Mouse (Mus musculus) MEL (cell line): ENCODE measurements around the gene Gm15737. TPM values are rescaled to one million over a fixed set of nuclear protein-coding genes. Genes with fewer than 3 reads are reported as not detected.

Experiments
- DNase-seq: peaks from one replicate; pipeline ENCODE4 v3.0.0; 2011; ENCODE audit warnings: low read depth, low spot score
- H3K27ac ChIP-seq: 2 replicates; pipeline ENCODE4 v1.5.1; 2012; ENCODE audit warnings: low read depth, mild to moderate bottlenecking, control low read depth, low read length, moderate library complexity; ENCODE audit not compliant: control insufficient read depth
- H3K27me3 ChIP-seq, 2 experiments: fragments of 150-350 bp in 1 of 2; sonication (generic) in 1 of 2; 2 replicates each; pipeline ENCODE4 v1.6.1; 2012; ENCODE audit warnings: low read length in 2 of 2, mild to moderate bottlenecking in 2 of 2, improper control_type of control experiment in 1 of 2, moderate library complexity in 1 of 2; ENCODE audit not compliant: insufficient read depth in 2 of 2, control insufficient read depth in 1 of 2
- H3K36me3 ChIP-seq, 2 experiments: 2 replicates each; pipeline ENCODE4 v1.6.1; 2012 to 2014; ENCODE audit warnings: low read length in 2 of 2, improper control_type of control experiment in 1 of 2, inconsistent platforms in 1 of 2, mild to moderate bottlenecking in 1 of 2; ENCODE audit not compliant: insufficient read depth in 2 of 2, control insufficient read depth in 1 of 2
- H3K4me1 ChIP-seq, 2 experiments: fragments of 150-350 bp in 1 of 2; sonication (generic) in 1 of 2; 2 replicates each; pipeline ENCODE4 v1.6.1; 2012; ENCODE audit warnings: low read length in 2 of 2, improper control_type of control experiment in 1 of 2, mild to moderate bottlenecking in 1 of 2; ENCODE audit not compliant: insufficient read depth in 2 of 2, control insufficient read depth in 1 of 2
- H3K4me3 ChIP-seq, 2 experiments: fragments of 150-350 bp in 1 of 2; sonication (generic) in 1 of 2; 2 replicates each; pipeline ENCODE4 v1.5.1; 2012; ENCODE audit warnings: low read depth in 2 of 2, low read length in 2 of 2, mild to moderate bottlenecking in 2 of 2, moderate library complexity in 2 of 2, control low read depth in 1 of 2, improper control_type of control experiment in 1 of 2; ENCODE audit not compliant: control insufficient read depth in 1 of 2, insufficient read depth in 1 of 2
- H3K79me2 ChIP-seq: 2 replicates; pipeline ENCODE4 v1.6.1; 2012; ENCODE audit warnings: mild to moderate bottlenecking, low read length, moderate library complexity; ENCODE audit not compliant: control insufficient read depth, poor library complexity, insufficient read depth
- H3K9ac ChIP-seq: 2 replicates; pipeline ENCODE4 v1.6.1; 2012; ENCODE audit warnings: low read depth, mild to moderate bottlenecking, control low read depth, low read length, moderate library complexity; ENCODE audit not compliant: control insufficient read depth, poor library complexity, severe bottlenecking
- H3K9me3 ChIP-seq: fragments of 150-350 bp; sonication (generic); replicated peaks from 2 replicates; pipeline ENCODE4 v1.6.1; 2012; ENCODE audit warnings: mild to moderate bottlenecking, low read length, improper control_type of control experiment, moderate library complexity; ENCODE audit not compliant: insufficient read depth
- BHLHE40 ChIP-seq: IDR thresholded peaks from 2 replicates; pipeline ENCODE4 v1.6.1; 2012; ENCODE audit warnings: low read depth, mild to moderate bottlenecking, inconsistent platforms, low read length, improper control_type of control experiment, borderline replicate concordance
- CHD1 ChIP-seq: IDR thresholded peaks from 2 replicates; pipeline ENCODE4 v1.6.1; 2012; ENCODE audit warnings: low read depth, mild to moderate bottlenecking, inconsistent platforms, low read length, improper control_type of control experiment
- CTCF ChIP-seq, 3 experiments: IDR thresholded peaks in 2 of 3; conservative IDR thresholded peaks in 1 of 3; 2 replicates each; pipeline ENCODE4 v1.5.1; 2011 to 2012; ENCODE audit warnings: low read length in 3 of 3, low read depth in 2 of 3, mild to moderate bottlenecking in 2 of 3, improper control_type of control experiment in 1 of 3, inconsistent platforms in 1 of 3, mixed read lengths in 1 of 3, moderate library complexity in 1 of 3; ENCODE audit not compliant: control insufficient read depth in 1 of 3, insufficient read depth in 1 of 3, poor library complexity in 1 of 3, severe bottlenecking in 1 of 3
- HCFC1 ChIP-seq: IDR thresholded peaks from 2 replicates; pipeline ENCODE4 v1.6.1; 2012; ENCODE audit warnings: low read depth, mild to moderate bottlenecking, inconsistent platforms, low read length, improper control_type of control experiment, moderate library complexity
- KAT2A ChIP-seq: conservative IDR thresholded peaks from 2 replicates; pipeline ENCODE4 v1.6.1; 2012; ENCODE audit warnings: low read depth, low read length, improper control_type of control experiment, inconsistent platforms
- MAZ ChIP-seq: IDR thresholded peaks from 2 replicates; pipeline ENCODE4 v1.6.1; 2012; ENCODE audit warnings: low read depth, mild to moderate bottlenecking, inconsistent platforms, low read length, improper control_type of control experiment
- MEF2A ChIP-seq: IDR thresholded peaks from 2 replicates; pipeline ENCODE4 v1.6.1; 2014; ENCODE audit warnings: low read depth, mild to moderate bottlenecking, inconsistent platforms, low read length, improper control_type of control experiment; ENCODE audit not compliant: poor library complexity, insufficient replicate concordance, severe bottlenecking; ENCODE audit errors: extremely low read depth
- MYB ChIP-seq: IDR thresholded peaks from 2 replicates; pipeline ENCODE4 v1.6.1; 2011; ENCODE audit warnings: mild to moderate bottlenecking, low read depth, low read length, improper control_type of control experiment
- MYC ChIP-seq: IDR thresholded peaks from 2 replicates; pipeline ENCODE4 v1.6.1; 2011; ENCODE audit warnings: low read depth, mild to moderate bottlenecking, low read length, improper control_type of control experiment, moderate library complexity
- NELFE ChIP-seq: IDR thresholded peaks from 2 replicates; pipeline ENCODE4 v1.6.1; 2011; ENCODE audit warnings: low read depth, low read length, improper control_type of control experiment
- POLR2A ChIP-seq, 2 experiments: IDR thresholded peaks; 2 replicates each; pipeline ENCODE4 v1.6.1; 2011 to 2012; ENCODE audit warnings: low read length in 2 of 2, mild to moderate bottlenecking in 2 of 2, control low read depth in 1 of 2, improper control_type of control experiment in 1 of 2, low read depth in 1 of 2, moderate library complexity in 1 of 2; ENCODE audit not compliant: control insufficient read depth in 1 of 2, insufficient read depth in 1 of 2, poor library complexity in 1 of 2
- POLR2AphosphoS2 ChIP-seq: IDR thresholded peaks from 2 replicates; pipeline ENCODE4 v1.6.1; 2011; ENCODE audit warnings: low read length, improper control_type of control experiment
- POLR2AphosphoS5 ChIP-seq: IDR thresholded peaks from 2 replicates; pipeline ENCODE4 v1.6.1; 2012; ENCODE audit warnings: low read depth, borderline replicate concordance, mild to moderate bottlenecking, inconsistent platforms, low read length, moderate library complexity, mixed read lengths
- RAD21 ChIP-seq: IDR thresholded peaks from 2 replicates; pipeline ENCODE4 v1.6.1; 2011; ENCODE audit warnings: mild to moderate bottlenecking, low read depth, low read length, improper control_type of control experiment
- RCOR1 ChIP-seq: IDR thresholded peaks from 2 replicates; pipeline ENCODE4 v1.6.1; 2012; ENCODE audit warnings: low read depth, mild to moderate bottlenecking, inconsistent platforms, low read length, improper control_type of control experiment
- TCF12 ChIP-seq: IDR thresholded peaks from 2 replicates; pipeline ENCODE4 v1.6.1; 2014; ENCODE audit warnings: low read depth, mild to moderate bottlenecking, inconsistent platforms, low read length, improper control_type of control experiment, moderate library complexity
- UBTF ChIP-seq: IDR thresholded peaks from 2 replicates; pipeline ENCODE4 v1.6.1; 2012; ENCODE audit warnings: low read depth, mild to moderate bottlenecking, inconsistent platforms, low read length, improper control_type of control experiment, moderate library complexity, borderline replicate concordance; ENCODE audit not compliant: insufficient read depth
- USF2 ChIP-seq, 2 experiments: IDR thresholded peaks; 2 replicates each; pipeline ENCODE4 v1.6.1; 2011 to 2012; ENCODE audit warnings: improper control_type of control experiment in 2 of 2, low read length in 2 of 2, borderline replicate concordance in 1 of 2, inconsistent platforms in 1 of 2, low read depth in 1 of 2, mild to moderate bottlenecking in 1 of 2; ENCODE audit not compliant: insufficient read depth in 1 of 2
- ZKSCAN1 ChIP-seq: IDR thresholded peaks from 2 replicates; pipeline ENCODE4 v1.6.1; 2012; ENCODE audit warnings: low read depth, mild to moderate bottlenecking, inconsistent platforms, low read length, improper control_type of control experiment, moderate library complexity
- ZMIZ1 ChIP-seq: IDR thresholded peaks from 2 replicates; pipeline ENCODE4 v1.6.1; 2012; ENCODE audit warnings: low read depth, mild to moderate bottlenecking, inconsistent platforms, low read length, improper control_type of control experiment, moderate library complexity
- ZNF384 ChIP-seq: IDR thresholded peaks from 2 replicates; pipeline ENCODE4 v1.6.1; 2012; ENCODE audit warnings: low read depth, mild to moderate bottlenecking, inconsistent platforms, low read length, improper control_type of control experiment
- polyA plus RNA-seq, 2 experiments: library from polyadenylated mRNA; stranded (reverse) in 1 of 2; unstranded in 1 of 2; fragments of >175 nt in 1 of 2; fragments of >200 nt in 1 of 2; gene quantifications; 2 replicates each; pipeline versions ENCODE4 v1.2.1 to v1.2.4; 2012; ENCODE audit warnings: low replicate concordance in 2 of 2, low read depth in 1 of 2; ENCODE audit not compliant: insufficient read length in 2 of 2, insufficient read depth in 1 of 2, missing spikeins in 1 of 2
- total RNA-seq: library from RNA; depleted of rRNA; stranded (reverse); fragments of 300-350 nt; gene quantifications from 2 replicates; pipeline ENCODE4 v1.2.3, GENCODE M21; 2012

The Gm15737 gene
- total and polyA plus RNA-seq, 3 experiments: not detected

GRCm38 (mm10) chr6:92831106-92831505 lies 38.1 kb upstream of the Gm15737 start:
- H3K36me3 ChIP-seq: no peaks in the 10 kb centered on the region
- DNase-seq: no peak
- H3K9me3 ChIP-seq: no peaks in the 10 kb centered on the region
- H3K27me3 ChIP-seq: no peaks in the 10 kb centered on the region
- no peak for TF ChIP-seq NELFE
- TF ChIP-seq ZMIZ1: no peak
- no peak for TF ChIP-seq POLR2AphosphoS2
- TF ChIP-seq ZKSCAN1: no peak
- no peak for TF ChIP-seq BHLHE40
- no peak for TF ChIP-seq RCOR1
- no peak for TF ChIP-seq ZNF384
- no peak for TF ChIP-seq CTCF (IDR thresholded peaks at IDR 0.05 in 2 of 3, conservative IDR thresholded peaks at IDR 0.05 in 1 of 3; ENCODE audit: control insufficient read depth in 1 of 3, insufficient read depth in 1 of 3, low read depth in 2 of 3, low read length in 3 of 3, poor library complexity in 1 of 3, severe bottlenecking in 1 of 3)
- TF ChIP-seq, all 39 proteins: peak for 0
- Histone ChIP-seq H3K79me2 (no peaks in the 10 kb centered on the region), H3K9ac (no peak overlapping the region), H3K27ac (no peak overlapping the region), H3K4me1 (no peaks in the 10 kb centered on the region), H3K4me3 (no peak overlapping the region)

DNA sequence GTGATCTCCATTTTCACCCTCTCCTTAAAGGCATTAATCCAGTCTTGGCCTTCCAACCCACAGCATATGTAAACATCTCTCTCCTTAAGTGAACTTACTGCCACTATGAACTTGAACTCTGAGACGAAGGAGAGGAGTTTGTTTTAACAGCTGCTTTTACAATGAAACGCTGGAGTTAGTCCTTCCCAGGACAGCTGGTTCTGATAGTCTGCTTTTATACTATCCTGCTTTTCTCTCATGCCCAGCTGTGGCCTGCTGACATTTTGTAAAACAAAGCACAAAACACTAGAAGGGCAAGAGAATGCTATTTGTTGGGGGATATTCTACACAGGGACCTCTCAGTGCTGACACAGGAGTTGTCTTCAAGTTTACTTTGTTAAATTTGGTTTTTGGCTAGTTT lies 27.2 kb upstream of the Gm15737 start:
- Histone ChIP-seq H3K27ac (no peak overlapping the region), H3K4me1 (no peaks in the 10 kb centered on the region), H3K36me3 (no peaks in the 10 kb centered on the region), H3K4me3 (no peak overlapping the region), H3K79me2 (no peaks in the 10 kb centered on the region), H3K9ac (no peak overlapping the region), H3K9me3 (no peaks in the 10 kb centered on the region), H3K27me3 (no peaks in the 10 kb centered on the region)
- TF ChIP-seq RAD21 (no peak), MYB (no peak), MEF2A (no peak), POLR2A (IDR thresholded peaks at IDR 0.05; ENCODE audit: control insufficient read depth in 1 of 2, insufficient read depth in 1 of 2, low read depth in 1 of 2, low read length in 2 of 2, poor library complexity in 1 of 2) (no peak), TCF12 (no peak), CTCF (IDR thresholded peaks at IDR 0.05 in 2 of 3, conservative IDR thresholded peaks at IDR 0.05 in 1 of 3; ENCODE audit: control insufficient read depth in 1 of 3, insufficient read depth in 1 of 3, low read depth in 2 of 3, low read length in 3 of 3, poor library complexity in 1 of 3, severe bottlenecking in 1 of 3) (no peak), POLR2AphosphoS2 (no peak)
- DNase-seq: no peak

DNA sequence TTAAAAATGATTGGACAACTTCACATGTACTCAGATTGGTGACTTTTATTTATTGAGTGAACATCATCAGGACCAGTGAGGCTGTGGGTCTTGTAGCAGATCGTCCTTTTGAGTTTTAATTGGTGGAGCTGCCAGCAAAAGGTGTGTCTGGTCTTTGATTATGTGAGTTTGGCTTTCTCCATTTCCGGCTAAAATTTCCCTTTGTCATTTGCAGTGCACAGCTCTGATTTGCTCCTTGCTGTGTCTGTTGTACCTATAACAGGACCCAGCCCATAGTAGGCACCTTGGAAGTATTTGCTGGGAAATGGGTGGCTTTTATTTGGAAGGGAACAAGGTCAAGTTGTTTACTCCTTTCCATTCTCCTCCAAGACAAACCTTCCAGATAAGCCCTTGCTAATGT lies 25.7 kb upstream of the Gm15737 start:
- Histone ChIP-seq H3K9ac (no peak overlapping the region), H3K27me3 (no peaks in the 10 kb centered on the region), H3K4me1 (no peaks in the 10 kb centered on the region), H3K4me3 (no peak overlapping the region), H3K27ac (no peak overlapping the region), H3K9me3 (no peaks in the 10 kb centered on the region), H3K79me2 (no peaks in the 10 kb centered on the region), H3K36me3 (no peaks in the 10 kb centered on the region)
- DNase-seq: no peak
- TF ChIP-seq HCFC1: no peak
- no peak for TF ChIP-seq MAZ
- TF ChIP-seq MYC: no peak
- TF ChIP-seq POLR2AphosphoS5: no peak
- TF ChIP-seq CTCF (IDR thresholded peaks at IDR 0.05 in 2 of 3, conservative IDR thresholded peaks at IDR 0.05 in 1 of 3; ENCODE audit: control insufficient read depth in 1 of 3, insufficient read depth in 1 of 3, low read depth in 2 of 3, low read length in 3 of 3, poor library complexity in 1 of 3, severe bottlenecking in 1 of 3): no peak
- no peak for TF ChIP-seq CHD1
- TF ChIP-seq ZMIZ1: no peak
- no peak for TF ChIP-seq KAT2A
- no peak for TF ChIP-seq UBTF
- TF ChIP-seq USF2 (IDR thresholded peaks at IDR 0.05; ENCODE audit: borderline replicate concordance in 1 of 2, insufficient read depth in 1 of 2, low read depth in 1 of 2, low read length in 2 of 2): no peak
- TF ChIP-seq, all 39 proteins: peak for 0
